Mouse (Mus musculus) frontal cortex, postnatal 14 days (tissue): Measurements from ENCODE around the gene Ankrd54.

Experiments used
- DNase-seq, 2 experiments: peaks; one replicate each; pipeline ENCODE4 v3.0.0; 2022; ENCODE audit warnings: low spot score in 2 of 2

The Ankrd54 gene

DNA sequence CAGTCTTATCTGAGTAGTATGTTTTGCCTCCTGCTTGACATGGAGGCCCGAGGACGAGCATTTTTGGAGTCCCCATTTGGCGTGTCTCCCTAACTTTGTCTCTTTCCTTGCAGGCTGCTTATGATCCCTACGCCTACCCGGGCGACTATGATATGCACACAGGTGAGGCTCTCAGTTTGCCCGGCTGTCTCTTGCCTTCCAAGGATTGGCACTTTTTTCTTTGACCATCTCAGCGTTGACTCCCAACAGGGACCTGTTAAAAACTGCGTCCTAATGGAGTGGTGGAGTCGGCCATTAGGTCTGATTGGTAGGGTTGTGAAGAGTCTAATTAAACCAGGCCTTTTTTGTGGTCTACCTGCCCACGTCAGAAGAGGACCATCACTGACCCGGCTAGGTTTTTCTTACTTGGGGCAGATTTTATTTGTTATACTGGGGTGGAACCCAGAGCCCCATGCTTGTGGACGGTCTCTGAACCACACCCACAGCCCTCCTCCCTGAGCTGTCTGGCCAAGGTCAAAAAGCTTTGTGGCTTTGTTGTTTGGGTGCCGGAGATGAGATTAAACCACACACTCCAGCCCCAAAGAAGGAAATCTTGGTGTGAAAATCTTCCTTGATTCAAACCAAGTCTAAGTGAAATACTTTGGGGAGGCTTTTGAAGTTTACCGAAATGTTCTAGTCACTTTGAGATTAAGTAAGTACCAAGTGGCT, 13.1 kb upstream of the Ankrd54 start:
- DNase-seq = no peak

DNA sequence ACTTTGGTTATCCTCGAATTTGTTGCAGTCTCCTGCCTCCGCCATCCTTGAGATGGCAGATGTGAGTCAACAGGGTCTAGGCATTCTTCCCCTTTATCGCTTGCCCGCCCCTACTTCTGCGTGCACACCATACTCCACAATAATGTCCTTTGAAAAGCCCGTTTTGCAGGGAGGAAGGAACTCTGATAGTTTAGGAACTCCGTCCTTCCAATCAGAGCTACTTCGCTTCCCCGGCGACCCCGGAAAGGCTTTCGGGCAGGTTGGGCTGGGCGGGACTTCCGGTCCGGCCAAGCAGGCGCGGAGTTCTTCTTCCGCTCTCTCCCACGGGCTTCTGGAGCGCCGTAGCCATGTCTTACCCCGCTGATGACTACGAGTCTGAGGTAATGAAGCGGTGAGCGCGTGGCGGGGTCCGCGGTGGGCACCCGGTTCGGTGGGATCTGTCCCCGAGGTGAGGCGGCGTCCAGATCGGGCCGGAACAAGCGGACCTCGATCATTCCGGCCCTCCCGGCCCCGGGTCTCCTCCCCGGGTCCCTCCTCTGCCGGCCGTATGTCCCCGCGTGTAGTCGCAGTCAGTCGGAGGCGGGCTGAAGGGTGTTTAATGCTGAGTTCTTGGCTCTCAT, 12.3 kb upstream of the Ankrd54 start, which contains the start of gene Eif3l:
Gene Eif3l, plus strand, starts transcription at position 267 of the 620 bp plus-strand sequence.
- peak; percentile 73 to 79 for DNase-seq

DNA sequence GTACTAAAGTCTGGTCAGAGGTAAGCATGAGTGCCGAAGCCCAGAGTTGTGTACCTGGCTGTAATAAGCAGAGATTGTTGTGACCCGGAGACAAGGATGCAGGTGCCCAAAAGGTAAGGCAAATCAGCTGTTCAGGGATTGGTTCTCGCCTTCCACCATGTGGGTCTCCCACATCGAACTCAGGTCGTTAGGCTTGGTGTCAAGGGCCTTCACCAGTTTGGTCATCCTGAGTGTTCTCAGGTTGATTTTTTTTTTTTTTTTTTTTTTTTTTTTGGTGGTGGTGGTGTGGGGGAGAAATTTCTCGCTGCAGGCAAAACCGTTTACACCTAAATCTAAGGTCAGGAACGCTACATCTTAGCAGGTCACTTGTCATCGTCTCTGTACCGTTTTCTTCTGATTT, 11.8 kb upstream of the Ankrd54 start:
- DNase-seq = no peak

DNA sequence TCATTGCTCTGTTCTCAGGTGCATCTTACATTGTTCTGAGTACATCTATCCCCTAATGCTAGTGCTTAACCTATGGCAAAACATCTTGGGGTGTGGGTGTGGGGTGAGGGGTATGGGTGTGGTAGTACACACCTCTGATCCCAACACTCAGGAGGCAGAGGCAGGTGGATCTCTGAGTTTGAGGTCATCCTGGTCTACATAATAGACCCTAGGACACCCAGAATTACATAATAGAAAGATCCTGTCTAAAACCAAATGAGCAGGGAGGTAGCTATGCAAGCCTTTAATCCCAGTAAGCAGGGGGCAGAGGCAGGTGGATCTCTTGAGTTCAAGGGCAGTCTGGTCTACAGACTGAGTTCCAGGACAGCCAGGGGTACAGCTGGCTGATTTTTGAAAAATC, 11.1 kb upstream of the Ankrd54 start:
- DNase-seq = no peak

DNA sequence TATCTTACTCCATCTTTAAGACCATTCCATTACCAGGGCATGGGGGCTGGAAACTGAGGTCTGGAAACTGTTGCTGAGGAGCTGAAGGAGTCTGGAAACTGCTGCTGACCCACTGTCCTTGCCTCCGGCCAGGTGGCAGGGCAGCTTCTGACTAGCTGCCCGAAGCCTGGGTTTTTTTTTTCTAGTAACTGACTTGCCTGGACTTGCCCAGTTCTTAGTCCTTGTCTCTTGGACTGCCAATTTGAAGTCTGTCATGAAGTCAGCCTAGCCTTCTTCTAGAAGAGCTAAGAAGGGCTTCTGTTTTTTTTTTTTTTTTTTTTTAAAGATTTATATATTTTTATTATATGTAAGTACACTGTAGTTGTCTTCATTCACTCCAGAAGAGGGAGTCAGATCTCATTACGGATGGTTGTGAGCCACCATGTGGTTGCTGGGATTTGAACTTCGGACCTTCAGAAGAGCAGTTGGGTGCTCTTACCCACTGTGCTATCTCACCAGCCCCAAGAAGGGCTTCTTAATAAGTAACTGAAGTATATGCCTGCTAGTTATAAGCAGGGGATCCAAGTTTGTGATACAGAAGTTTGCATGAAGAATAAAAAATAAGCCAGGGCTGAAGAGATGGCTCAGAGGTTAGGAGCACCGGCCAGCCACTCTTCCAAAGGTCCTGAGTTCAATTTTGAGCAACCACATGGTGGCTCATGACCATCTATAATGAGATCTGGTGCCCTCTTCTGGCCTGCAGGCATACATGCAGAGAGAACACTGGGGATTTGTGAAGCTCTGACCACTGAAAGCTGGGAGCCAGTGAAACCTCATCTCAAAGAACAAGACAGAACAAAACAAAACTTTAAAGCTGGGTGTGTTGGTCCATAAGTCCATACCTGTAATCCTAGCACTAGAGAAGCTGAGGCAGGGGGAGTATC, 8.7 kb upstream of the Ankrd54 start:
- DNase-seq = no peak

DNA sequence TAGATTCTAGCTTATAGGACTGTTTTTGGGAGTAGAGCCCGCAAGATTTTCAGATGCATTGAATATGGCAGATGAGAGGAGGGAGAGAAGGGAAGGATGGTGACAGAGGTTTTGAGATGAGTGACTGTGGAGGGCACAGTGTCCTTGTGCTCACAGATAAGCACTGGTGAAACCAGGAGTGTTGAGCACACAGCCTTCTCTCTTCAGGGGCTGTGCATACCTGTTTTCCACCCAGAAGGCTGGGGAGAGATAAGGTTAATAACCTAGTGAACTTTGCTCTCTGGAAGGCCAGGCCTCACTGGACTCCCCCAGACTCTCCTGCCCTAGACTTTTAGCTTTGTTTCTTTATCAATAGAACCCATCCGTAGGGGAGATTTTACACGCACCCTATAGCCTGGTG, 5.7 kb upstream of the Ankrd54 start:
- DNase-seq = no peak

DNA sequence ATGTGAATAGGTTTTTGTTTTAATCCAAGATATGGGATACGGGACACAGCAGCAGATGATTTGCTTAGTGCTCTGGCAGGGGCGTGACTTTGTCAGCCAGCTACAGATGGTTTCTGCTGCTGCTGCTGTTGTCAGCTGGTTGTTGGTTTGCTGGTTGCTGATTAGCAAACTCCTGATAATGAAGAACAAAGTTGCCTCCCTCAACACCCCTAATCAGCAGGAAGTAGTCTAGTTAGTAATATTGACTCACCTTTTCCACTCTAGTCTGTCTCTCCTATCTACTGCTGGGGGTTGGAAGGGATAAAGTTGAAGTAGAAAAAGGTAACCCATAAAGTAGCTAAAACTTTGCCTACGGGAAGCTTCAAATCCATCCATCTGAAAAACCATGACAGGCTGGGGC, 4.9 kb upstream of the Ankrd54 start:
- DNase-seq = no peak

DNA sequence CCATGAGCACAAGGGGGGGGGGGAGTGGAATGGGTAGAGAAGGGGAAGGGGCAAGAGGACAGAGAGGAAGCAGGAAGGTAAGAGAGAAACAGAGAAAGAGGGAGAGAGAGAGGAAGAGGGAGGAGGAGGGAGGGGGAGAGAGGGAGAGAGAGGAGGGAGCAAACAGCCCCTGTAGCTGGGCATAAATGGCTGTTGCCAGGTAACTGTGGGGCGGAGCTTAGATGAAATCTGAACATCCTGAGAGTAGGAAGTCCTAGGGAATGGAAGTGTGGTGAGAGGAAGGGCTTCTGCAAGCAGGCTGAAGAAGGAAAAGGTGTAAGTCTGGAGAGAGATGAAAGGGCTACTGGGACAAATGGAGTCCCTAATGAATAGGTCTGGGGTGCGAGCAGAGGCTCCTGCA, 3.6 kb upstream of the Ankrd54 start:
- no peak for DNase-seq

DNA sequence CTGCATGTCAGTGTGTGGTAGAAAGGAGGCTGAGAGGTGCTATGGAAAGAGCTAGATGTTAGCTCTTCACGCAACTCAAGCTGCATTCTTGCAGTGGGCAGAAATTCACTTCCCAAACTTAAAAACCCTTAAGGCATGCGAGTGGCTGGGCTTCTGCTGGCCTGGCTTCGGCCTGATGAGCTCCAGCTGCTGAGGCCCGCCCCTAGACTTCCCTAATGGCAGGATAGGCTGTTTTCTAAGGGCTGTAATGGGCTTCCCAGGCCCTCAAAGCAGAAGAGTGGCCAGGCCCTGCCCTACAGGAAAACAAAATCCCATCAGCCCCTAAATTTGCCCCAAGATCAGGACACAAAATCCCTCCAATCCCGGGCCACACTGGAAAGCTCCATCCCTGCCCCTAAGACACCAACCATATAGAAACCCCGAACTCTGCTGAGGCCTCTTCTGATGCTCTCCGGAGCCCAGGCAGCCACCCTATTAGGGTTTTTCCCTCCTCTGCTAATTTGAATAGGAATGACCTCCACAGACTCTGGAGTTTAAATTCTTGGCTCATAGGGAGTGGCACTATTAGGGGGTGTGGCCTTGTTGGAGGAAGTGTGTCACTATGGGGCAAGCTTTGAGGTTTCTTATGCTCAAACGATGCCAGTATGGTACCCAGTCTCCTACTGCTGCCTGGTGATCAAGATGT, 2.5 kb upstream of the Ankrd54 start:
- no peak for DNase-seq

DNA sequence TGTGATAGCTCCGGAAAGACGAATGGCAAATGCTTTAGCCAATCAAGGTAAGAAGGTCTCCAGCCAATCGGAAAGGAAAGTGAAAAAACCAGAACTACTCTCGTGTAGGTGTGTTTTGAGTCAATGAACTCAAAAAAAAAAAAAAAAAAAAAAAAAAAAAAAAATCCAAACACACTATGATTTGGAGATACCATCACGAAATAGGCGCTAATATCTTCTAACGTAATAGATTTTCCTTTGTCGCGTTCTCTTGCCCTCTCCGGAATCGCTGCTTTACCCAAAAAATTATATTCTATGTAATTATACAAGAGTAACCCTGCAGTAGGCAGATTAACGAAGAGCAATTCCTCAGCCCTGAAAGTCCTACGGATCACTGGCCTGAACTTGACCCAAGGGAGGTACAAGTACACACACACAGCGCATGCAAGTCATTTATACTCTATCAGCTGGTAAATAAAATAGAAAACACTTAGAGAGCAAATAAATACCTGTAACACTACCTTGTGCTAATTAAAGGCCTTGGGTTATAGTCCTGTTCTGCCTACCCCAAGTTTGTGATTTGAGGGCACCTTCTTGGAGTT, 557 bp upstream of the Ankrd54 start:
- DNase-seq = no peak

DNA sequence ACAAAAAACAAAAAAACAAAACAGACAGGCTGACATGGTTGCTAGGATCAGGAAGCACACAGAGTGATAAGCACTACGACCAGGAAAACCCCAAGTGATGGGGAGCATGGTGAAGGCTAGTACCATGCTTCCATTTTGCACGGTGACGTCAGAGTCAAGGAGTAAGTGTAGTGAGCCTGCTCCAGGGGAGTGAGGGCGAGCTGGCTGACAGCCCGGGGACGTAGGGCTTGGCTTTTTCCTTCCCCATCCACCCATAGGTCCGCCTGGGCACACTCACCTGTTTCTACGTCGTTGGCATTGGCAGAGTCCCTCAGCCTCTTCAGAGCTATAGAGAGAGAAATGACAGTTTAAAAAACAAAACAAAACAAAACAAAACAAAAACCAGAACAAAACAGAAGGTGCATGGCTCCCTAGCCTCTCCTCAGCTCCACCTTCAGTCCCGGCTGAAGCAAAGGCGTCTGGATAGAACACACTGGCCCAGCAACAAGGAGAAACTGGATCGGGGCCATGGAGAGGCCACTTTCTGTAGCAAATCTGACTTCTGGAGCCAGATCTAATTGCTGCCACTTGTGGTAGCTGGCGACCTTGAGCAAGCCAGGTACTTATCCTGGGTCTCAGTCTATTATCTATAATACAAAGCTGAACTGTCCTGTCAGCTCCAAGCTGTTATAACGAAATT, 1.7 kb downstream of the Ankrd54 start:
- DNase-seq = no peak

DNA sequence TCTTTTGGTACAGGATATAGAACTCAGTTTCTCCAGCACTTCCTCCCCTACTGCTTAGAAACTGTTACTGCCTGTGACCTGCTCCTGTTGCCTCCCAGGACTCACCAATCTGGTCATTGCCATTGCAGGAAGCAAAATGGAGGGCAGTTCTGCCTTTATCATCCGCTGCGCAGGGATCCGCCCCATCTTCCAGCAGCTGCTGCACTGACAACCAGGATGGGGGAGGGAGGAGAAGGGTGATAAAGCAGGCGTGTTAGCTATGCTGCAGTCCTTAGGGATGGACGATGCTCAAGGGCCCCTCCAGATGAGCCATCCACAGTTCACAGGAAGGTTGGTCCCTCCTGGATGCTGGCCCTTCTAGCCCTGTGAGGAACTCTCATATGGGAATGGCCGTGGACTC, 4.8 kb downstream of the Ankrd54 start:
- DNase-seq = no peak

DNA sequence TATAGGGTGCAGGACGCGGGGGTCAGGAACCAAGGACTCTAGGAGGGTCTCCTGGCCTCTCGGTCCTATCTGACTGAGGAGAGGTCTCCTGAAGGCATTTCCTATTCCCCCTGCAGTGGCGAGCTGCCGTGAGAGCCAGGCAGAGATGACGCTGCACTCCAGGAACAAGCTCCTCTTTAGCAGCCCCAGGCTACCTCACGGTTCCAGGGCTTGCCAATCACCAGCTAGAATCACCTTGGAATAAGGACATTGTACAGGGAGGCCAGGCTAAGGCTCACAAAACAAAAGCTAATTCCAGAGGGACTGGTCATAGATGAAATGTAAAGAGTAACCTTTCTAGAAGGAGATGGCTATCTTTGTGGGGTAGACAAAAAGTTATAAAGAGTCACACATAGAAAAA, 6.1 kb downstream of the Ankrd54 start:
- DNase-seq = no peak

DNA sequence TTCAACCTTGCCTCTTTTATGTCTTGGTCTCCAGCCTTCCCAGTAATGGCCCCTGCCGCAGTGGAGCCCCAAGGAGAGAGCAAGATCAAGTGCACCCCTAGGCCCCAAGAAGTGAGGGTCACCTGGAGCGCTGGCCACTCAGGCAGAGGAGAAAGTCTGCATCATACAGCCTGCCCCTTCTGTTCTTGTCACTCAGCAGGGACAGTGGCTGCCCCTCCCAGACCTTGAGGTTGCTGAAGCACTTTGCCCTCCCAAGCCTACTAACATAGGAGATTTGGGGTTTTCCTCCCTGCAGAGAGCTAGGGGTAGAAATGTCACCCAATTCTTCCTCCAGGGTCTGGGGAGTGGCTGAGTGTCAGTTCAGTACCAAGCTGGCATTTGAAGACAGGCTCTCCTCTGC, 10.3 kb downstream of the Ankrd54 start:
- no peak for DNase-seq

DNA sequence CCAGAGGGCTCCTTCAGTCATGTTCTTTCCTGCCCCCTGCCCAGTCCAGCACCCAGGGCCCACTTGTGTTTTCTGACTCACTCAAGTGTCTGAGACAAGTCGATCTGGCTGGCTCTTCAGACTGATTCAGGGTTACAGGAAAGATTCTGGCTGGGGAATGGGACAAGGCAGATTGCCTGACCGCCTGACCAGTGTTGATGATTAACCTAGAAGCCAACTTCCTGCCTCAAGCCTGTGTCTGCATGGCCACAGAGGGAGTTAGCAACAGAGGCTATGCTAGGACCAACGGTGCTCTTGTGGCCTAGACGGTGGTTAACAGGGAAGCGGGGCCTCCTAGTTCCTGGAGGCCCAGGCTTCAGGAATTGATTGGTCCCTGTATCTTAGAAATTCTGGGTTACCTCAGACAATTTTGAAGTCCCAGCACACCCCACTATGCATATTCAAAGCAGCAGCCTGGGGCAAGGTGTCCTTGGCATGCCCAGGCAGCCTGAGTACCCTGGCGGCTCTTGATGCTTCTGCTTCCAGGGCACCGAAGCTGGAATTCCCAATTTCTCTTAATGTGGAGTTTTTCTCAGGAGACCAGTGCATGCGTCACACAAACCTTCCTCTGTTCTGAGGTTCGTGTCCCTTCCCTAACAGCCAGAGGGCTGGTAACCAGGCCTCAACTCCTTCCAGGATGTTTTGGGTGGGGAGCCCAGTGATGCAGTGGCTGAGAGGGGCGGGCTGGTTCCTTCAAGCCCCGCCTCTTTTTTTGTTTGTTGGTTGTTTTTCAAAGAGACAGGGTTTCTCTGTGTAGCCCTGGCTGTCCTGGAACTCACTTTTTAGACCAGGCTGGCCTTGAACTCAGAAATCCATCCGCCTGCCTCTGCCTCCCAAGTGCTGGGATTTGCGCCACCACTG, 11.0 kb downstream of the Ankrd54 start:
- no peak for DNase-seq

DNA sequence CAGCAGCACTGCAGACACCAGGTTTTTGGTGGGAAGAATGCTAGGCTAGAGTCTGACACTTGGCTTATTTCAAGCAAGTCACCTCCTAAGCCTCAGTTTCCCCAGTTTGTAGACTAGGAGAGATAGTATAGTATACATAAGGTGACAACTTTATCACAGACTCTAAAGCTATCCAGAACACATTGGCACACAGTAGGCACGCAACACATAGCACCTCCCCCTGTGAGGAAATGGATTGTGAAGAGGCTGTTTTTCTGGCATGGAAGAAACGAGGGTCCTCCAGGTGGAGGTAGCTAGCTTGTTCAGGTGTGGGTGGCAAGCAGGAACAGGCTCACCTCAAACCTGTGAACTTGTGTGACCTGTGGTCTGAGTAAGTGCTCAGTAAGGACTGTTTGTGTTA, 11.7 kb downstream of the Ankrd54 start:
- no peak for DNase-seq

DNA sequence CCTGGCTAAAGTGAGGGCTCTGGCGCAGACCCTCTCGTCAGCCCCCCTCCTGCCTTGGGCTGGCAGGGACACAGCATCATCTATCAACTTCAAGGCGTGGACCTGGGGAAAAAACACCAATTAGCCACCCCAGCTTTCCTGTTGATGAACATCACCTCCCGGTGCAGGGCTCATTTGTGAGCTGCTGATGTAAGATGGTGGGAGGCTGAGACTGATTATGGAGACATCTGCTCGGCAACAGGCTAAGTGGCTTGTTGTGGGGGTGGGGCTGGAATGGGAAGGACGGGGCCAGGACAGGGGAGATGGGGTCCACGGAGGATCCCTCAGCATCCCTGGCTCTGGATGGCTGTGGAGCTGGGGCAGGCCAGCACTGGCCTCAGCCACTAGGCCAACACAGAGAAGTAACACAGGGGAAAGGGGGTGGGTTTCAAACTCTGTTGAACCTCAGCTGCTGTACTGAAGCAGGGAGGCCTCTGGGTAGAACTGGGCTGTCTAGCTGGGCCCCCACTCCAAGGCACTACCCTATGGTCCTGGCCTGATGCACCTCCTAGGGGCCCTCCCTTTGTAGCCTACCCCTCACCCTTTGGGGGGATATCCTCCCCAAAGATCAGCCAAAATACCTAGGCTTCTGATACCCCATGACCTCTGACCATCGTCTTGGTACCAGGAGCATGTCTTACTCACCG, 12.4 kb downstream of the Ankrd54 start:
- DNase-seq = no peak

DNA sequence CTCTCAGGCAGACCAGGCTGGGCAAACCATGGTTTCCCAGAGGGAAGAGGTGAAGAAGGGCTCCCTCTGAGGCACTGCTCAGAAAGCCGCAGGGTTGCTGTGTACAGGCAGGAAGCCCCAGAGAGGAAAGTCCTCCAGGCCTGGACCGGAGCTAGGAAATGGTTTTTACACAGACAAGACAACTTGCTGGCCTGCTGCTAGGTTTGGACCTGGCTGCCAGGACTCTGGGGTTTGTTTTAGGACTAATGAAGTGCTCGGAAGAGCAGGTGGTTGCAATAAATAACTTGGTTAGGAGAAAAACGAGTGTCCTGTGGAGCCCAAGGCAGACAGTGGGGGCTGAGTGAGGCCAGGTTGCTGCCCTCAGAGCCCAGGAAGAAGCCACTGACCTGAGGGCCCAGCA, 14.5 kb downstream of the Ankrd54 start:
- no peak for DNase-seq

DNA sequence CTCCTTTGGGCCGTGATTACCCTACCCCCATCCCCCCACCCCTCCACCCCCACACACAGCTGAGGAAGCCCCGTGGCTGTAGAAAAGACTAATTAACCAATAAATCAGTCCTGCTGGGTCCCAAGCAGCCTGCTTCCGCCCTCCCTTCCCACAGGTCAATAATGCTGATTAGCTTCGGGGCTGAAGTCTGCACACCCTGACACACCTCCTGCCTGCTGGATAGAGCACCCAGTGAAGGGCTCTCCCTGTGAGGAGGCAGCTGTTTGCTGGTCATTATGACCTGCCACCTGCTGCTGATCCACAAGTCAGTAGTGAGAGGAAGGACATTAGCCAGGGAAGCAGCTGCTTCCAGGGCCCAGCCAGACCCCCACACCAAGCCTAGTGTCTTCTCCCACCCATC, 17.9 kb downstream of the Ankrd54 start:
- no peak for DNase-seq
